Mouse (Mus musculus) small intestine, adult 2 months (tissue): ENCODE results near the gene Ugt1a8.

Experiments used
- CTCF ChIP-seq: fragments of 200-500 bp; IDR thresholded peaks from 2 replicates; pipeline ENCODE4 v1.5.1; 2012; ENCODE audit warnings: low read depth, mild to moderate bottlenecking, control low read depth, inconsistent platforms, low read length, moderate library complexity, mixed read lengths; ENCODE audit not compliant: insufficient replicate concordance, insufficient read length; ENCODE audit errors: extremely low read depth
- POLR2A ChIP-seq: fragments of 200-500 bp; IDR thresholded peaks from 2 replicates; pipeline ENCODE4 v1.6.1; 2012; ENCODE audit warnings: low read depth, mild to moderate bottlenecking, control low read depth, inconsistent platforms, low read length, moderate library complexity

DNA sequence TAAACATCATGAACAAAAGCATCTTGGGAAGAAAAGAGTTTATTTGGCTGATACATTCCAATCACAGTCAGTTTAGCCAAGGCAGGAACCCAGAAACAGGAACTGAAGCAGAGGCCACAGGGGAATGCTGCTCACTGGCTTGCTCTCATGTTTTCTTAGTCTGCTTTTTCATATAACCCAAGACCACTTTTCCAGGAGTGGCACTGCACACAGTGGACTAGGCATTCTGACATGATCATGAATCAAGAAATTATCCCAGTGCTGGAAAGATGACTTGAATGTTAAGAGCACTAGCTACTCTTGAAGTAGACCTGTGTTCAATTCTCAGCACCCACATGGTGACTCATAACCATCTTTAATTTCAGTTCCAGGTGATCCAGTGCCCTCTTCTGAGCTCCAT, 138.1 kb downstream of the Ugt1a8 start:
- no peak for TF ChIP-seq POLR2A
- TF ChIP-seq CTCF = no peak
